Mouse (Mus musculus) thymus, adult 2 months (tissue): ENCODE measurements around the gene Lrrc74b.

Experiments used
- CTCF ChIP-seq: fragments of 200-500 bp; IDR thresholded peaks from 2 replicates; pipeline ENCODE4 v1.5.1; 2012; ENCODE audit warnings: mild to moderate bottlenecking, control low read depth, low read length, moderate library complexity, borderline replicate concordance; ENCODE audit not compliant: control insufficient read depth, poor library complexity, insufficient read depth; ENCODE audit errors: extremely low read depth
- POLR2A ChIP-seq: fragments of 200-500 bp; IDR thresholded peaks from 2 replicates; pipeline ENCODE4 v1.6.1; 2012; ENCODE audit warnings: mild to moderate bottlenecking, low read length, control low read depth, moderate library complexity; ENCODE audit not compliant: control insufficient read depth, poor library complexity, insufficient read depth; ENCODE audit errors: extremely low read depth

DNA sequence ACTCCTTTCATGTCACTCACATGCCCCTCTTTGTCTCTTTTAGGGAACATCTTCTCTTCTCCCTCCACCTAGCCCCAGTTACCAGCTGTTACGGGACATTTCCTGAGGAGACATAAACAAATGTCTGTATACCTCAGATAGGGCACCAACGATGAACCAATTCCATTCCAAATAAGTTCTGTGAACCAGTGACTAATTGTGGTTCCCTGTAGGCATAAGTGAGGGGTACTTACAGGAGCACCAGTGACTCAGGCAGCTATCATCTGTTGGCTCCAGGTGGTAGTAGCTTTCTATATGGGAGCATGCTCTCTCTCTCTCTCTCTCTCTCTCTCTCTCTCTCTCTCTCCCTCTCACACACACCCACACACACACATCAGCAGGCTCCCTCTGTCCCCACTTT, 3.2 kb upstream of the Lrrc74b start:
- no peak for TF ChIP-seq CTCF
- TF ChIP-seq POLR2A: no peak
